Mouse (Mus musculus) thymus, adult 2 months (tissue): Measurements from ENCODE around the gene Tmem88b.

Experiments used
- CTCF ChIP-seq: fragments of 200-500 bp; IDR thresholded peaks from 2 replicates; pipeline ENCODE4 v1.5.1; 2012; ENCODE audit warnings: mild to moderate bottlenecking, control low read depth, low read length, moderate library complexity, borderline replicate concordance; ENCODE audit not compliant: control insufficient read depth, poor library complexity, insufficient read depth; ENCODE audit errors: extremely low read depth
- POLR2A ChIP-seq: fragments of 200-500 bp; IDR thresholded peaks from 2 replicates; pipeline ENCODE4 v1.6.1; 2012; ENCODE audit warnings: mild to moderate bottlenecking, low read length, control low read depth, moderate library complexity; ENCODE audit not compliant: control insufficient read depth, poor library complexity, insufficient read depth; ENCODE audit errors: extremely low read depth

DNA sequence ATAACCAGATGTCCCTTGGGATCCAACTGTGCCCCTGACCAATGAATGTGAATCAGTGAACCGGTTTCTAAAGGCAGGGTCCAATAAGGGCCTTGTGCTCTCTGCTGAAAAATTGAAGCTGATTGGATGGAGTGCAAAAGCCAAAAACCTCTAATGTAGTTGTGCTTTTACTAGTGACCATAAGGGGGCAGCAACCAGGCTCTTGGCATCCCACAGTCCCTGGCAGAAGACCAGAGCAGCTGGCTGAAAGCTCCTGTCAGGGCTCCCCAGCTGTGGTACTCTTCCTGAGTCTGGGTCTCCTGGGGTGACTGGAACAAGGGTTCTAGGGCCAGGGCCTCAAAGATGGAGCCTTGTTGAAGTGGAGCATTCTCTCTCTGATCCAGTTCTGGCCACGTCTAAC, 48.2 kb upstream of the Tmem88b start:
- TF ChIP-seq CTCF: peak; percentile 64; the same call in 1 of the 2 replicates
- no peak for TF ChIP-seq POLR2A
